Mouse (Mus musculus): Measurements from ENCODE around the gene Lrrc57. TPM values are rescaled to one million over a fixed set of nuclear protein-coding genes. Genes with fewer than 3 reads are reported as not detected.

Lrrc57 gene
- 31.1 and 33.7 TPM in 2 replicates for polyA plus RNA-seq (2016; fragmentation: Nextera tagmentation; extraction: Ambion mirVana)

DNA sequence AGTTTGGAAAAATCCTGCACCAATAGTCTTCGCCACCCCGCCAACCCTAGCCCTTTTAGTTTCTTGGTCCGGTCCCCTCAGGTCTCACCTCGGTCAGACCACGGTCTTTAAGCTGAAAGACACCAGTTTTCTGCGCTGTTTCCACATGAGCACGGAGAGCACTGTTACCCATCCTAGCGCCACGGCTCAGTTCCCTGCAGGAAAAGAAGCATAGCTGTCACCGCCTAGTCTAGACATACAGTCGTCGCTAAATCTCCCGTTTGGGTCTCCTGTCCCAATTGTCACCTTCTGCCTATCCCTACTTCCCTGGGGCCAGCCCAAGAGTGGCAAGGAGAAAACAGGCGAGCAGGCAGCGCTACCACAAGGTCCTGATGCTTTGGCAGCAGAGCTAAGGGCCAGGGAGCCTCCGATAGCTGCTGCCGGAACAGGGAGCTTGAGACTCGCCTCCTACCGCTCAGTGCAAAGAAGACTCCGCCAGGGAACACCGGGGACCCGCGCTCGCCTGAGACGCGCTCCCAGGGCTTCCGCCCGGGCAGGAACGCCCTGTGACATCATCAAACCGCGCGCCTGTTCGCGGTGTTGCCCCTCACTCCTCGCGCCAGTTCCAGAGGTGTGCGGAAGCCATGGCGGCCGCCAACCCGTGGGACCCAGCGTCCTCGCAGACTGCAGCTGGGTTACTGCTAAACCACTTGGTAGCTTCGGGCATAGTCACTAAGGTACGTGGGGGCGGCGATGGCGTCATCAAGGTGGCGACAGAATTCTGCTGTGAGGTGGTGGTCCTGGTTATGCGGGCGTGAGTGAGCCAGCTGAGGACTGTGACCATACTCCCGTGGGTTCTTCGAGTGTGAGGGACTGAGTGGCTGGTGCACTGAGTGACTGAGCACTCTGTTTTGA lies at the start of gene Lrrc57, which contains the start of gene Haus2:
Lrrc57 (minus strand) TSS at position 691 of the 894 bp plus-strand sequence.
Haus2 (plus strand) TSS at position 554 of the 894 bp plus-strand sequence.
- no peaks in the 10 kb centered on the region for H3K27me3 ChIP-seq (ENCODE audit: low read depth, poor library complexity, severe bottlenecking)
- WGBS = under 1% methylated on average over 52 of the region's 52 CpGs
- DNase-seq (ENCODE audit: low spot score) = peak; percentile 94
- peak within 1 kb of the TSS; percentile 85 for H3K4me3 ChIP-seq
- H3K27ac ChIP-seq (replicated peaks) = peak within 1 kb of the TSS; percentile 95
- H3K4me1 ChIP-seq = peaks cover 20% of the 10 kb centered on the region
- H3K9me3 ChIP-seq (replicated peaks) = no peaks in the 10 kb centered on the region
- peaks cover 35% of the 10 kb centered on the region for H3K36me3 ChIP-seq

DNA sequence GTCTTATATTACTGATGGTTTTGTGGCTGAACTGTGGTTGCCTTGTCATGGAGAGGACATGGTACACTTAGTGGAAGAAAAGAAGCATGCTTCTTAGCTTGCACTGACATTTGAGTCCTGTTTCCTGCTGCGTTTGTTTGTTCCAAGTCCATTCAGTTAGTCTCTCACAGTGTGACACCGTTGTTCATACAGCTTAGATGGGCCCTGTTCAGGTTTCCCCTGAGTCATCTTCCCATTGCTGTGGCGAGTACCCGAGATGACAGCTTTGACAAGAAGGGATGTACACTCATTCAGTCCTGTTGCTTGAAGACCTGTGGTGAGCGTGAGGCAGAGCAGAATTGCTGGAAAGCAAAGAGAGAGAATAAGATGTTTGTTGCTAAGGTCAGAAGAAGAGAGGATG lies 49.2 kb upstream of the Lrrc57 start:
- H3K9me3 ChIP-seq (replicated peaks) = no peaks in the 10 kb centered on the region
- no peaks in the 10 kb centered on the region for H3K36me3 ChIP-seq
- no peak overlapping the region for H3K27ac ChIP-seq (replicated peaks)
- WGBS = 77% methylated on average over 5 of the region's 5 CpGs
- no peak overlapping the region for H3K4me3 ChIP-seq
- no peaks in the 10 kb centered on the region for H3K27me3 ChIP-seq (ENCODE audit: low read depth, poor library complexity, severe bottlenecking)
- no peaks in the 10 kb centered on the region for H3K4me1 ChIP-seq
- DNase-seq (ENCODE audit: low spot score) = no peak

DNA sequence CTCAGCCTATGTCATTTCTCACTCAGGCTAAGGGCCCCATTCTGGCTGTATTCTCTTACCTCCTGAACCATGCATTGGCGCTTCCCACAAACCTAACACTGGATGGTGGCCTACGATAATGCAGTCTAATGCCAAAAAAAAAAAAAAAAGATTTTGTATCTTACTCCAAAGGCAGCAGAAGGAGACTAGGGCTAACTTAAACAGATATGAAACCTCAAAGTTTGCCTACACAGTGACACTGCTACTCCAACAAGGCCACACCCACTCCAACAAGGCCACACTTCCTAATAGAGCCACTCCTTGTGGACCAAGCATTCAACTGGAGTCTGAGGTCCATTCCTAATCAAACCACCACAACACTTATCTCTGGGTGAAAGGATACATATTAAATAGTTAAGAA lies 47.4 kb upstream of the Lrrc57 start:
- WGBS = 84% methylated on average over 2 of the region's 2 CpGs
- Histone ChIP-seq H3K9me3 (replicated peaks) (no peaks in the 10 kb centered on the region), H3K4me1 (no peaks in the 10 kb centered on the region), H3K27me3 (ENCODE audit: low read depth, poor library complexity, severe bottlenecking) (no peaks in the 10 kb centered on the region), H3K27ac (replicated peaks) (no peak overlapping the region), H3K36me3 (no peaks in the 10 kb centered on the region), H3K4me3 (no peak overlapping the region)
- no peak for DNase-seq (ENCODE audit: low spot score)

DNA sequence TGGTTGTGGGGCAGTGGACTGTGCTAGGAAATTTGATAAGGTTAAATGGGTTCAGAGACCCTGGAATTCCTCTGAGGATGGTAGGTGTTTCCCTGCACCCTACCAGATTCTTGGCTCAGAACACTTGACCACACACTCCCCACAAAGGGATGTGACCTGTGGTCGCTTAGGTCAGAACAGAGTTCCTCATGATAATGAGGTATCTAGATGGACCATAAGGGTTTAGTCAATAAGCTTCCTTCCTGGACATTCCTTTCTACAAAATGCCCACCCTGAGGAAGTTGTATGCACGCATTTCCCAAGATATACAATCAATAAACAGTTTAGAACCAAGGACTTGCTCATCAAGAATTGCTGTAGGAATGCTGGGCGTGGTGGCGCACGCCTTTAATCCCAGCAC lies 46.6 kb upstream of the Lrrc57 start:
- H3K27me3 ChIP-seq (ENCODE audit: low read depth, poor library complexity, severe bottlenecking) = no peaks in the 10 kb centered on the region
- H3K4me1 ChIP-seq = no peaks in the 10 kb centered on the region
- H3K27ac ChIP-seq (replicated peaks) = no peak overlapping the region
- H3K9me3 ChIP-seq (replicated peaks) = no peaks in the 10 kb centered on the region
- no peaks in the 10 kb centered on the region for H3K36me3 ChIP-seq
- H3K4me3 ChIP-seq = no peak overlapping the region
- 88% methylated on average over 5 of the region's 5 CpGs for WGBS
- no peak for DNase-seq (ENCODE audit: low spot score)

DNA sequence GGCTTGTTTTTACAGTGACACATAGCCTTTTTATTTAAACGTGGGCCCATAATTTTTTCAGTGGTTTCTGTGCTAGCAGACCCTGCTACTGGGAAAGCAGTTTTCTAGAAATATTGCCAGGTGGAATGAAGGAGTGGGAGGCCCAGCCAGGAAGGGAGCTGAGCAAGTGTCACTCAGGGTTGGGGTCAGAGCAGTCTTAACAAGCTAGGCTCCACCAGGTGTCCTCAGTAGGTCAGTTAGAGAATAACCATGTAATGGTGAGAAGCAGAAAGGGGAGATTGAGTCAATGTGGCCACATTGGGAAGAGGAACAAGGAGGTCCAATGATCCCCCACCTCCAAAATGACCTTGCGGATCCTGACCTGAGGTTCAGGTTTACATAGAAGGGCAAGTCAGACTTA lies 45.4 kb upstream of the Lrrc57 start:
- H3K27ac ChIP-seq (replicated peaks) = no peak overlapping the region
- 81% methylated on average over 2 of the region's 2 CpGs for WGBS

DNA sequence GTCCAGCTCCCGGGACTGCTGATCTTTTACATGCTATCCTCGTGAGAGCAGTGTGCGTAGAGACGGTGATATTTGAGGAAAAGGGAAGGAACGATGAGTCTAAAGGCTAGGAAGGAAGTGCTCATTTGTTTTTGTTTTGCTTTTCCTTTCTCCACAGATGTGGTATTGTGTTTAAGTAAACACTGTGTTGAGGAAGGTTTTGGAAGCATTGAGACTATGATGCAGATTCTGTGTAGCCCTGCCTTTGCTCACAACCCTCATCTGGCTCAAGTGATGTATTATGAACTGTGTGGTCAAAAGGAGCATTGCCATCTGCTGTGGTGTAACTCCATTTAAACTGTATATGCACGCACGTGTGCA lies 43.6 kb upstream of the Lrrc57 start:
- H3K27ac ChIP-seq (replicated peaks) = no peak overlapping the region
- WGBS = 79% methylated on average over 7 of the region's 7 CpGs

More for the DNA sequence above, 45.4 kb upstream of the Lrrc57 start:
- Histone ChIP-seq H3K27me3 (ENCODE audit: low read depth, poor library complexity, severe bottlenecking) (no peaks in the 10 kb centered on the region), H3K9me3 (replicated peaks) (no peaks in the 10 kb centered on the region), H3K4me1 (no peaks in the 10 kb centered on the region), H3K4me3 (no peak overlapping the region), H3K36me3 (no peaks in the 10 kb centered on the region)
- DNase-seq (ENCODE audit: low spot score) = no peak

DNA sequence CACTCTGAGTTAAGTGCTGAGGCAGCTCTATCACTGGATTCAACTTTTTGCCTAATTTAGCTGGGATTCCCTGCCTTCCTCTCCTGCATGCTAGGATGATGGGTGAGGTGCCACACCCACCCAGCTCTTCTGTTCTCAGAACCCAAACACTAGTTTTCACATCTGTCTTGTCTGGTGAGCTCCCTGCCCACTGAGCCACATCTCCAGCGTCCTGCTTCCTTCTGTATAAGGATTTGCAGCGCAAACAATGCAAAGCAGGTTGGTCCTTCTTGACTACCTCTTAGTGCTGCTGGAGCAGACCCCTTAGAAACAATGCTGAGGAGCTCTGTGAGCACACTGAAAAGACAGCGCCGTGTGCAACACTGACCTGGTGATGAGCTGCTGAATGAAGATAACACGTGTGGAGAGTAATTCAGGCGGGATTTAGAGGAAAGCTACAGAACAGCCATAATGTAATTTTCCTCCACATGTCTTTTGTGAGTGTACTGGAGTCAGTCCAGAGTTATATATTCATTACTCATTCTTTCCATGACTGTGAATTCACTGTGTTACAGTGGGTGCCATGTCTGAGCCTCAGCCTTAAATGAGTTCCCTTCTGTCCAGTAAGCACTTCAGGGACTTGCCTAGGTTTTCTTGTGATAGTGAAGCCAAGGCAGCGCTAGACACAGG lies 43.1 kb upstream of the Lrrc57 start:
- DNase-seq (ENCODE audit: low spot score) = no peak
- H3K27ac ChIP-seq (replicated peaks) = no peak overlapping the region

More for the DNA sequence above, 43.6 kb upstream of the Lrrc57 start:
- no peaks in the 10 kb centered on the region for H3K36me3 ChIP-seq
- H3K4me1 ChIP-seq = no peaks in the 10 kb centered on the region
- no peak for DNase-seq (ENCODE audit: low spot score)
- H3K27me3 ChIP-seq (ENCODE audit: low read depth, poor library complexity, severe bottlenecking) = no peaks in the 10 kb centered on the region
- no peak overlapping the region for H3K4me3 ChIP-seq
- no peaks in the 10 kb centered on the region for H3K9me3 ChIP-seq (replicated peaks)

DNA sequence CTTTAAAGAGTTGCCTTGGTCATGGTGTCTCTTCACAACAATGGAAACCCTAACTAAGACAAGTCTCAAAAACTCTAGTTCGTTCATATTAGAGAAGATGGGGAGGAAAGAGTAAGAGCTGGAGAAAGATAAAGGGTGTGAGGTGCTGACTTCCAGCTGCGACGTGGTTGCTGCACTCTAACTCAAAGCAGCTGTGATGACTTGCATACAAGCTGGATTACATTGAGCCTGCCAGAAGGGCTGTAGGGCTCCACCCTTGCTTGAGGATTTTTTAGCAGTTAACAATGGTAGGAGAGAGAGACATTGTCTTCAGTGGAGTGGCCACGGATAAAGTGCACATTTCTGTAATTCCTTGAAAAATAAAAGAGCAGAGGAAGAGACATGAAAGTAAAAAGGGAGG lies 37.5 kb upstream of the Lrrc57 start:
- 0 out of 2 replicates have a peak, but pooled peaks cover 3% of the 10 kb centered on the region for H3K4me1 ChIP-seq
- no peak for DNase-seq (ENCODE audit: low spot score)
- 70% methylated on average over 4 of the region's 4 CpGs for WGBS
- H3K4me3 ChIP-seq = no peak overlapping the region
- H3K9me3 ChIP-seq (replicated peaks) = no peaks in the 10 kb centered on the region
- no peaks in the 10 kb centered on the region for H3K27me3 ChIP-seq (ENCODE audit: low read depth, poor library complexity, severe bottlenecking)
- H3K36me3 ChIP-seq = no peaks in the 10 kb centered on the region
- H3K27ac ChIP-seq (replicated peaks) = no peak overlapping the region

More for the DNA sequence above, 43.1 kb upstream of the Lrrc57 start:
- Histone ChIP-seq H3K27me3 (ENCODE audit: low read depth, poor library complexity, severe bottlenecking) (no peaks in the 10 kb centered on the region), H3K4me3 (no peak overlapping the region), H3K9me3 (replicated peaks) (no peaks in the 10 kb centered on the region), H3K4me1 (no peaks in the 10 kb centered on the region), H3K36me3 (no peaks in the 10 kb centered on the region)
- WGBS = 82% methylated on average over 7 of the region's 7 CpGs

DNA sequence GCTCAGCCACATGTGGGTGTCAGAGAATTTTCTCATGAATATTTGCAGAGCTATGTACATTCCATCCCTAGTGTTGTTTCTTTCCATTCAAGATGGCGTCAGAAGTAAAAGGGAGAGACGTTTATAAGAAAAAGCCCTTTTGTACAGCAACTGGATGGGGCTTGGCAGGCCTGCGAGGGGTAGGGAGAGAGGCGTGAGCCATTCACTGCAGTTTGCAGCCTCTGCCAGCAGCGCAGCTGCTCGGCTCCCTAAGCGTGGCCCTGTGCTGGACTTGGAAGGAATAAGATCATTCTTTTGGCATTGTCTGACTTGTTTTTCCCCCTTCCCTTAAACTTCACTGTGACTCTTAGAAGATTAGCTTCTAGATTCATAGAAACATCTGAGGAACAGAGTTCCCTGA lies 34.5 kb upstream of the Lrrc57 start:
- H3K36me3 ChIP-seq = peaks cover 6% of the 10 kb centered on the region; the same call in 1 of the 2 replicates
- H3K9me3 ChIP-seq (replicated peaks) = no peaks in the 10 kb centered on the region
- no peak overlapping the region for H3K4me3 ChIP-seq
- 0 out of 2 replicates have a peak, but pooled peaks cover 3% of the 10 kb centered on the region for H3K4me1 ChIP-seq
- H3K27ac ChIP-seq (replicated peaks) = no peak overlapping the region
- 83% methylated on average over 7 of the region's 7 CpGs for WGBS
- no peaks in the 10 kb centered on the region for H3K27me3 ChIP-seq (ENCODE audit: low read depth, poor library complexity, severe bottlenecking)
- DNase-seq (ENCODE audit: low spot score) = no peak

DNA sequence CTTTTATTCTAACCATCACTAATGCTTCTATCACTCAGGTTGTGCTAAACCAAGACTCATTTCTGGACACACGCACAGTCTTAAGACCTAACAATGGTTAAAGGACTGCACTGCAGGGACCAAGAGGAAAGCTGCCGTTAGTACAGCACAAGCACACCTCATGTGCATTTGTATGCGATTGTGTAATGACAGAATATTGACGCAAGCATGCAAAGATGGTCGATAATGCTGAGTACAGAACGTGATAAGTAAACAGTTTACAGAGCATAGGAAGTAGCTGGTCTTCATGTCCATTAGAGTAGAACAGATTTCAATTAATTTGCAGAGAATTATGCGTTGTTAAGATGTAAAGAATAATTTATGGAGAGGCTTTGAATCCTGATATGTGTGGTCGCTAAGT lies 31.5 kb upstream of the Lrrc57 start:
- Histone ChIP-seq H3K4me1 (no peaks in the 10 kb centered on the region), H3K36me3 (peaks cover 6% of the 10 kb centered on the region; the same call in 1 of the 2 replicates), H3K27me3 (ENCODE audit: low read depth, poor library complexity, severe bottlenecking) (no peaks in the 10 kb centered on the region), H3K4me3 (no peak overlapping the region), H3K27ac (replicated peaks) (no peak overlapping the region), H3K9me3 (replicated peaks) (no peaks in the 10 kb centered on the region)
- WGBS = 94% methylated on average over 8 of the region's 8 CpGs
- DNase-seq (ENCODE audit: low spot score) = no peak

DNA sequence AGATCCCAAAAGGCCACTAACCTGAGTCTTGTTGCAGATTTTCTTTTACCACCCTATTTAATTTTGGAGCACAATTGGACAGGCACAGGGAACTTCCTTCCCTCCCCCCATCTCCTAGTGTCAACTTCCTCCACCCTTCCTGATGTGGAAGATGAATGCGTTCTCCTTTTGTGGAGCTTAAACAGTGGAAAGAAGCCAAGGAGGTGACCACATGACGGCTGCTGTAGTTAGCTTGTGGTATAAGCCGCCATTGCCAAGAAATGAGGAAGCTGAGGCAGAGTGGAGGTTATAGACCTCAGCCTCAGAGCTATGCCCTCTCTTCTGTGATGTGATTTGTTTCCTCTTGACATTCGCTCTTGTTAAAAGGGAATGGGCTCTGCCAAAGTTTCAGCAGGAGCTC lies 22.6 kb upstream of the Lrrc57 start:
- 95% methylated on average over 4 of the region's 4 CpGs for WGBS
- H3K27ac ChIP-seq (replicated peaks) = no peak overlapping the region
- H3K9me3 ChIP-seq (replicated peaks) = no peaks in the 10 kb centered on the region
- H3K4me3 ChIP-seq = no peak overlapping the region
- no peaks in the 10 kb centered on the region for H3K27me3 ChIP-seq (ENCODE audit: low read depth, poor library complexity, severe bottlenecking)
- peaks cover 7% of the 10 kb centered on the region; the same call in 1 of the 2 replicates for H3K36me3 ChIP-seq
- DNase-seq (ENCODE audit: low spot score) = no peak
- H3K4me1 ChIP-seq = peaks cover 8% of the 10 kb centered on the region

DNA sequence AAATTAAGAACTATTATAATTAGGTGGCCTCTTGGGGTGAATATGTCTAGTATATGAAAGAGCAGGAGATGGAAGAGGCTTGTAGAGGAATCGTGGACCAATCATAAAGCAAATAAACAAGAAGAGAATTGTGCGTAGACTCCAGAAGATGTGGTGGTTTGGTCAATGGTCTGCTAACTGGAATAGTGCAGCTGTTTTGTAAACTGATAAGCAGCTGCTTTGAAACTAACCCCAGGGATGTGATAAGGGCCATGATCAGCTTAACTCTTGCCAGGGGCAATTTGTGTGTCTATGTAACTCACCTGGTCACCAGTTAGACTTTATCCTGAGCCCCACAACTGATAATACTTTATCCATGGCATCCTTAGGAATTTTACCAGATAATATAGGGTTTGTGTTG lies 22.2 kb upstream of the Lrrc57 start:
- no peak for DNase-seq (ENCODE audit: low spot score)
- Histone ChIP-seq H3K27ac (replicated peaks) (no peak overlapping the region), H3K4me3 (no peak overlapping the region), H3K27me3 (ENCODE audit: low read depth, poor library complexity, severe bottlenecking) (no peaks in the 10 kb centered on the region), H3K4me1 (peaks cover 8% of the 10 kb centered on the region), H3K36me3 (peaks cover 7% of the 10 kb centered on the region; the same call in 1 of the 2 replicates), H3K9me3 (replicated peaks) (no peaks in the 10 kb centered on the region)
- WGBS = 89% methylated on average over 2 of the region's 2 CpGs

DNA sequence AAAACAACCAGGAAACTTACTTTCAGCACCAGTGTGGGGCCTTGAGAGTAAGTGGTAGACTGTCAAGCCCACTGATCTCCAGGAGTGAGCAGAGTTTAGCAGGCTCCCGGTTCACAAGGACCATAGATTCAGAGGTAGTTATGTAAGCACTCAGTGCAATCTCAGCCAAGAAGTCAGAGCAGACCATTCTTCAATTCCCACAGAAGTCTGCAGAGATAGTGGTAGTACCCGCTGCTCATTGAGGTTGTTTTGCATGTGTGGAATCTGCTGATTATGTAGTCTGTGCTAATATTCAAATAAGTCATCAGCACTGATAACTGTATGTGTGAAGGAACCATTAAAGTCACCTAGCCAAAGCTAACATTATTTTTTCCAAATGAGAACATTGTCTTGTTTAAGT lies 21.3 kb upstream of the Lrrc57 start:
- no peaks in the 10 kb centered on the region for H3K27me3 ChIP-seq (ENCODE audit: low read depth, poor library complexity, severe bottlenecking)
- H3K9me3 ChIP-seq (replicated peaks) = no peaks in the 10 kb centered on the region
- peaks cover 8% of the 10 kb centered on the region for H3K4me1 ChIP-seq
- peaks cover 7% of the 10 kb centered on the region; the same call in 1 of the 2 replicates for H3K36me3 ChIP-seq
- H3K4me3 ChIP-seq = no peak overlapping the region
- no peak for DNase-seq (ENCODE audit: low spot score)
- 79% methylated on average over 2 of the region's 2 CpGs for WGBS
- no peak overlapping the region for H3K27ac ChIP-seq (replicated peaks)

All from midbrain, embryonic 10.5 days (tissue).